Mouse (Mus musculus): ENCODE results near the gene Arl15.

GRCm38 (mm10) chr13:114086325-114086724 is 292.0 kb downstream of the Arl15 start:
- no peak for TF ChIP-seq POLR2A (IDR thresholded peaks at IDR 0.05; ENCODE audit: borderline replicate concordance, low read depth, low read length)
- no peak for TF ChIP-seq CTCF (IDR thresholded peaks at IDR 0.05; ENCODE audit: low read depth, low read length)
